Mouse (Mus musculus) embryonic fibroblast, embryonic 13.5 days (primary cell): Measurements from ENCODE around the gene 2900011O08Rik.

Source experiments
- CTCF ChIP-seq: IDR thresholded peaks from 2 replicates; pipeline ENCODE4 v1.5.1; 2011; ENCODE audit warnings: mild to moderate bottlenecking, control low read depth, low read length, moderate library complexity, borderline replicate concordance; ENCODE audit not compliant: insufficient read depth
- POLR2A ChIP-seq: IDR thresholded peaks from 2 replicates; pipeline ENCODE4 v1.6.1; 2011; ENCODE audit warnings: low read depth, mild to moderate bottlenecking, control low read depth, low read length, moderate library complexity

DNA sequence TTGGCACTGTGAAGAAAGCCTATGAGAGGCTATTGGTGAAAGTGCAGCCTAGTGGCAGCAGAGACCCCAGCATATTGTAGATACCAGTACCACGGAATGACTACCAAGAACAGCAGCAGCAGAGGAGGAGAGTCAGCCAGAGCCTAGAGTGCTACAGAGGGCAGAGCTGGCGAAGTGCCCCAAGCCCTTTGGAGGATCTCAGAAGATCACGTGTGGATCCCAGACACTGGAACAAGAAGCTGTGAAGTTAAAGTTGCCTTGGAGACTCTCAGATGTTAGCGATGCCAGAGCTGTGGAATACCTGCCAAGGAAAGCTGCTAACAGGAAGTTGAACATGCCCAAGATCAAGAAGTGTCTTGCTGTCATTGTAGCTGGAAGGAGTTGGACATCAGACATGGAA is 18.9 kb downstream of the 2900011O08Rik start:
- no peak for TF ChIP-seq CTCF
- no peak for TF ChIP-seq POLR2A
